Mouse (Mus musculus) gastrocnemius, adult 18-20 months (tissue): ENCODE results near the gene Bst2. TPM values are rescaled to one million over a fixed set of nuclear protein-coding genes. Genes with fewer than 3 reads are reported as not detected.

Experiments
- DNase-seq: peaks from one replicate; pipeline ENCODE4 v3.0.0; 2021; ENCODE audit warnings: low spot score
- total RNA-seq, 2 experiments: library from RNA; stranded (reverse); gene quantifications; 2 replicates each; pipeline ENCODE4 v1.2.3; 2021

Gene Bst2
- total RNA-seq, 2 experiments from 2014 or later, result 5.9 to 8.2 TPM

GRCm38 (mm10) chr8:71519037-71519825 is 18.0 kb downstream of the Bst2 start:
- peak; percentile 66 for DNase-seq

- no peak for DNase-seq
Observed at GRCm38 (mm10) chr8:71516786-71517185, 20.5 kb downstream of the Bst2 start.

- no peak for DNase-seq
Observed at GRCm38 (mm10) chr8:71515043-71515442, 22.2 kb downstream of the Bst2 start.

- DNase-seq, result no peak
Observed at GRCm38 (mm10) chr8:71513018-71513754, 24.1 kb downstream of the Bst2 start.

- no peak for DNase-seq
Observed at GRCm38 (mm10) chr8:71511644-71512043, 25.6 kb downstream of the Bst2 start, which contains the start of gene Plvap. TSS of gene Plvap (minus strand) at chr8:71511752.

GRCm38 (mm10) chr8:71509316-71509715 is 27.9 kb downstream of the Bst2 start:
- DNase-seq, result no peak

- DNase-seq, result peak; percentile 61
Observed at GRCm38 (mm10) chr8:71507589-71508104, 29.6 kb downstream of the Bst2 start.

- no peak for DNase-seq
Observed at GRCm38 (mm10) chr8:71505979-71506378, 31.3 kb downstream of the Bst2 start.

- no peak for DNase-seq
Observed at GRCm38 (mm10) chr8:71505326-71505725, 31.9 kb downstream of the Bst2 start.

GRCm38 (mm10) chr8:71504349-71504748 is 32.9 kb downstream of the Bst2 start:
- no peak for DNase-seq

GRCm38 (mm10) chr8:71498816-71499690 is 38.2 kb downstream of the Bst2 start:
- DNase-seq, result no peak

GRCm38 (mm10) chr8:71497881-71498501 is 39.3 kb downstream of the Bst2 start:
- no peak for DNase-seq

GRCm38 (mm10) chr8:71497077-71497645 is 40.1 kb downstream of the Bst2 start:
- DNase-seq, result no peak

- DNase-seq, result peak; percentile 88
Observed at GRCm38 (mm10) chr8:71496481-71496880, 40.8 kb downstream of the Bst2 start.

- DNase-seq, result no peak
Observed at GRCm38 (mm10) chr8:71495811-71496210, 41.4 kb downstream of the Bst2 start.

GRCm38 (mm10) chr8:71495039-71495438 is 42.2 kb downstream of the Bst2 start:
- DNase-seq, result peak; percentile 84

GRCm38 (mm10) chr8:71488454-71488853 is 48.8 kb downstream of the Bst2 start:
- DNase-seq, result peak; percentile 95

- peak; percentile 87 for DNase-seq
Observed at GRCm38 (mm10) chr8:71487691-71488445, 49.4 kb downstream of the Bst2 start, which contains the start of gene Gtpbp3. TSS of gene Gtpbp3 (plus strand) at chr8:71488103.

GRCm38 (mm10) chr8:71486136-71486529 is 51.1 kb downstream of the Bst2 start:
- no peak for DNase-seq
